Mouse (Mus musculus) neutrophil, adult 5-6 weeks (primary cell): ENCODE measurements at regions not wholly inside any gene's neighbourhood (a gene's known extent, or its start where the extent isn't known, plus 50 kb on each side); places are given as distances from the start of the nearest gene placed in this dataset.

Experiments used
- ATAC-seq: fragments of 151-379, 151-347 bp; 2 replicates; pipeline ENCODE4 v1.8.0; 2017; ENCODE audit warnings: mild to moderate bottlenecking, moderate TSS enrichment; ENCODE audit not compliant: insufficient number of reproducible peaks, poor library complexity, low FRiP score, severe bottlenecking; ENCODE audit errors: extremely low read depth

GRCm38 (mm10) chr15:25018937-25019336, 394.6 kb downstream of the Basp1 start:
- ATAC-seq: no peak

GRCm38 (mm10) chr15:25007720-25008119, 405.8 kb downstream of the Basp1 start:
- ATAC-seq: no peak

- no peak for ATAC-seq
Measured at GRCm38 (mm10) chr15:25000171-25000570, 413.4 kb downstream of the Basp1 start.

- ATAC-seq: no peak
Measured at GRCm38 (mm10) chr15:24993325-24993673, 420.3 kb downstream of the Basp1 start.

GRCm38 (mm10) chr15:24992665-24993324, 420.8 kb downstream of the Basp1 start:
- no peak for ATAC-seq

GRCm38 (mm10) chr15:24990082-24990786, 423.3 kb downstream of the Basp1 start:
- no peak for ATAC-seq

- ATAC-seq: no peak
Measured at GRCm38 (mm10) chr15:24980841-24981240, 432.7 kb downstream of the Basp1 start.

GRCm38 (mm10) chr15:24972020-24972419, 441.5 kb downstream of the Basp1 start:
- no peak for ATAC-seq

GRCm38 (mm10) chr15:24969391-24969812, 444.2 kb downstream of the Basp1 start:
- ATAC-seq: no peak

GRCm38 (mm10) chr15:24968636-24969317, 444.8 kb downstream of the Basp1 start:
- ATAC-seq: no peak

GRCm38 (mm10) chr15:24929742-24930141, 483.8 kb downstream of the Basp1 start:
- ATAC-seq: no peak

- no peak for ATAC-seq
Measured at GRCm38 (mm10) chr15:24911866-24912265, 501.7 kb downstream of the Basp1 start.

- no peak for ATAC-seq
Measured at GRCm38 (mm10) chr15:24911466-24911865, 502.1 kb downstream of the Basp1 start.

GRCm38 (mm10) chr15:24906957-24907356, 506.6 kb downstream of the Basp1 start:
- ATAC-seq: no peak

GRCm38 (mm10) chr15:24878846-24879245, 534.7 kb downstream of the Basp1 start:
- no peak for ATAC-seq

- ATAC-seq: no peak
Measured at GRCm38 (mm10) chr15:24877711-24878598, 535.6 kb downstream of the Basp1 start.

- ATAC-seq: no peak
Measured at GRCm38 (mm10) chr15:24876157-24876731, 537.3 kb downstream of the Basp1 start.

- no peak for ATAC-seq
Measured at GRCm38 (mm10) chr15:24840271-24840670, 573.3 kb downstream of the Basp1 start.

GRCm38 (mm10) chr15:24838390-24838789, 575.2 kb downstream of the Basp1 start:
- no peak for ATAC-seq
